Mouse (Mus musculus) hindbrain, embryonic 12.5 days (tissue): ENCODE measurements around the gene Gm42715. TPM values are rescaled to one million over a fixed set of nuclear protein-coding genes. Genes with fewer than 3 reads are reported as not detected.
"Not testable (repeated sequence)": the region's sequence is repeated elsewhere in the genome, so short reads cannot be mapped to it uniquely, and the experiment has no call there.

Experiments
- ATAC-seq: fragments of 200-750 bp; cut with Nextera tagmentation; 2 replicates; pipeline ENCODE4 v1.8.0; 2017; ENCODE audit warnings: moderate TSS enrichment; ENCODE audit not compliant: low FRiP score
- H3K27ac ChIP-seq: fragments of 300-500 bp; sonication (generic); 2 replicates; pipeline ENCODE4 v1.5.1; 2016; ENCODE audit warnings: mild to moderate bottlenecking
- H3K27me3 ChIP-seq: fragments of 300-500 bp; sonication (generic); 2 replicates; pipeline ENCODE4 v1.6.1; 2016; ENCODE audit warnings: mild to moderate bottlenecking
- H3K36me3 ChIP-seq: fragments of 300-500 bp; sonication (generic); 2 replicates; pipeline ENCODE4 v1.6.1; 2016; ENCODE audit warnings: mild to moderate bottlenecking
- H3K4me1 ChIP-seq: fragments of 300-500 bp; sonication (generic); 2 replicates; pipeline ENCODE4 v1.6.1; 2016
- H3K4me2 ChIP-seq: fragments of 300-500 bp; sonication (generic); replicated peaks from 2 replicates; pipeline ENCODE4 v1.6.1; 2016; ENCODE audit warnings: mild to moderate bottlenecking
- H3K4me3 ChIP-seq: fragments of 300-500 bp; sonication (generic); 2 replicates; pipeline ENCODE4 v1.5.1; 2016; ENCODE audit warnings: mild to moderate bottlenecking
- H3K9ac ChIP-seq: fragments of 300-500 bp; sonication (generic); 2 replicates; pipeline ENCODE4 v1.6.1; 2016; ENCODE audit warnings: mild to moderate bottlenecking, moderate library complexity
- H3K9me3 ChIP-seq: fragments of 300-500 bp; sonication (generic); replicated peaks from 2 replicates; pipeline ENCODE4 v1.6.1; 2016; ENCODE audit warnings: mild to moderate bottlenecking
- WGBS: fragments of 180-500 bp; shearing (Covaris S2); methylation state at CpG from one replicate; pipeline ENCODE4 v1.1.7; 2016; 5-methylcytosine and 5-hydroxymethylcytosine counted together
- polyA plus RNA-seq: library from polyadenylated mRNA; unstranded; fragments of >200 nt; fragmentation: Nextera tagmentation; extraction: Ambion mirVana; gene quantifications from 2 replicates; pipeline ENCODE4 v1.2.1, GENCODE M21; 2016

Gm42715 gene
- polyA plus RNA-seq, 1 experiment from 2014 or later = 16.9 TPM

DNA sequence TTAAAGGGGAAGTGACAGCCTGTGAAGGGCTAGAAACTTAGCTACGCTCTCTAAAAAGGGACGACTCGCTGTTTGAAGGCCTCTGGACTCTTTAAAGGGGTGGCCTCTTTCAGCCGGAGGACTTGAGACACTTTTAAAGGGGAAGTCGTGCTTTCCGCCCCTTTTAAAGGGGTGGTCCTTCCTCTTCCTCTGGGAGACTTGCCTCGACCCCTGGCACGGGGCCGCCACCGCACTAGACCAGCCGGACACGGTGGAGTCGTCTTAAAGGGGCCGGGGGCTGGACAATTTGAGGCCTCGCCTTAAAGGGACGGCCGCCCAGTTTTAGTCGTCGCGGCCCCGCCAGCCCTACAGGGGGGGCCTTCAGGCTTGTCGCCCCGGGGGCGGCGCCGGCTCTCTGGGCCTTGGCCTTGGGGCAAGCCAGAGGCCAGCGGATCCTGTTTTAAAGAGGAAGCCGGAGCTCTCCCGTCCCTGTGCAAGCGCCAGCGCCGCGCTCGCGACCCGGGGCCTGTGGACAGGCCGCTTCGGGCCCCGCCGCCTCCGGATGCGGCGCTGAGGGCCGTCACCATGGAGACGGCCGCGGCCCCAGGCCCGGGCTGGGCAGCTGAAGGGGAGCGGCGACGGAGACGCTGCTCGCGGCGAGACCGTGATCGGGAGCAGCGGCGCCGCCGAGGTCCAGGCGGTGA is 40.6 kb upstream of the Gm42715 start, which contains the start of gene Fbrs:
Gene Fbrs (plus strand): TSS at position 565 of the 683 bp plus-strand sequence.
- peak; percentile 82 for ATAC-seq
- WGBS = under 1% methylated on average over 61 of the region's 62 CpGs

DNA sequence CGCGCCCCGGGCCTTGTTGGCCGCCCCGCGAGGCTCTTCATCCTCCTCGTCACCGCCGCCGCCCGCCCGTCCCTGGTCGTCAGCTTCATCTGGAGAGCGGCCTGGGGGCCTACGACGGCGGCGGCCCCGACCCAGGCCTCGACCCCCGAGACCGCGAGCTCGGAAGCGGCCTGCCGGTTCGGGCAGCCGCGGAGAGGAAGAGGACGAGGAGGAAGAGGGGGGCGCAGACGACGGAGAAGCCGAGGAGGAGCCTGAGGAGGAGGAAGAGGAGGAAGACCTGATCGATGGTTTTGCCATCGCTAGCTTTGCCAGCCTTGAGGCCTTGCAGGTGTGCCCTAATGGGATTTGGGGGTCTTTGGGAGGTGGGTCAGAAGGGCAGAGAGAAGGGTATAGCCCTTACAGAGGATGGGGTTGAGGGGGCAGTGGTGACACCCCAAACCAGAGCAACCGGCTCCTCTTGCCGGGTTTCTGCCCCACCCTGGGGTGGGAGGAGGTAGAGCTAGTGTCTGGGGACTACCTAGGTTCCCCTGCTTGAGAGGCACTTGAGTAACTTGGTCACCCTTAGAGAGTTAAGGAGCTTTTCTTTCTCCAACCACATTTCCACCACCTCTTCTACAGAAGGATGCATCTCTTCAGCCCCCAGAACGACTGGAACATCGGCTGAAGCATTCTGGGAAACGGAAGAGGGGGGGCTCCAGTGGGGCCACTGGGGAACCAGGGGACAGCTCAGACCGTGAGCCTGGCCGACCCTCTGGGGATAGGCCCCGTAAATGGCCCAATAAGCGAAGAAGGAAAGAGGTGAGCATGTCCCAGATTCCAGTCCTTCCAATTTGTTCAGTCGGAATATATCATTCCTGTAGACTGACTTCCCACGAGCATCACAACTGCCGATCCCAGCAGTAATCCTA is 39.8 kb upstream of the Gm42715 start:
- WGBS = 5% methylated on average over 45 of the region's 48 CpGs
- no peaks in the 10 kb centered on the region for H3K9me3 ChIP-seq
- H3K9ac ChIP-seq = peak overlapping the region; percentile 99

More for the DNA sequence above, 40.6 kb upstream of the Gm42715 start, which contains the start of gene Fbrs:
- peak within 1 kb of the TSS; percentile 99 for H3K4me3 ChIP-seq
- peak within 1 kb of the TSS; percentile 100 for H3K4me2 ChIP-seq
- peak within 1 kb of the TSS; percentile 99 for H3K9ac ChIP-seq
- H3K4me1 ChIP-seq = peaks cover 28% of the 10 kb centered on the region
- peak within 1 kb of the TSS; percentile 97 for H3K27ac ChIP-seq
- no peaks in the 10 kb centered on the region for H3K27me3 ChIP-seq
- no peaks in the 10 kb centered on the region for H3K9me3 ChIP-seq
- H3K36me3 ChIP-seq = peaks cover 58% of the 10 kb centered on the region

DNA sequence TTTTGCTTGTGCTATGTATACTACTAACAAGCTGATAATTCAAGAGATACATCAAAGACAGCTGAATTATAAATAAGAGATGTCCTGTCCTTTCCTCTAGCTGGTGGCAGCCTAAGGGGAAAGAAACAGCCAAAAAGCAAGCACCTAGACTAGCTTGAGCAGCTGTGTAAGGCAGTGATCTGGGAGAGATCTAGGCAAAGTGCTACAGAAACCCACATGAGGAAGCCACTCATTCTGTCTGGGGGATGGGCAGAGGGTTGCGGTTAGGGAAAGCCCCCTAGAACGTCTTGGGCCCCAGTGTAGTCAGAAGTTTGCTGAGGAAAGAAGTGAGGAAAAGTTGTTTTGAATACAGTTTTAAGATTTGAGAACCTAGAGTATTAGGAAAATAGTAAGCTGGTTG is 39.1 kb upstream of the Gm42715 start:
- no peaks in the 10 kb centered on the region for H3K9me3 ChIP-seq
- ATAC-seq = no peak
- no peak overlapping the region for H3K27ac ChIP-seq
- peaks cover 58% of the 10 kb centered on the region for H3K36me3 ChIP-seq
- H3K4me1 ChIP-seq = peaks cover 28% of the 10 kb centered on the region
- WGBS = 70% methylated on average over 2 of the region's 2 CpGs
- H3K4me2 ChIP-seq = peak overlapping the region; percentile 100
- H3K4me3 ChIP-seq = peak overlapping the region; percentile 99
- no peaks in the 10 kb centered on the region for H3K27me3 ChIP-seq
- H3K9ac ChIP-seq = peak overlapping the region; percentile 99

More for the DNA sequence above, 39.8 kb upstream of the Gm42715 start:
- Histone ChIP-seq H3K36me3 (peaks cover 58% of the 10 kb centered on the region), H3K4me2 (peak overlapping the region; percentile 100), H3K27ac (peak overlapping the region; percentile 97), H3K27me3 (no peaks in the 10 kb centered on the region), H3K4me1 (peaks cover 28% of the 10 kb centered on the region), H3K4me3 (peak overlapping the region; percentile 99)
- ATAC-seq = no peak

DNA sequence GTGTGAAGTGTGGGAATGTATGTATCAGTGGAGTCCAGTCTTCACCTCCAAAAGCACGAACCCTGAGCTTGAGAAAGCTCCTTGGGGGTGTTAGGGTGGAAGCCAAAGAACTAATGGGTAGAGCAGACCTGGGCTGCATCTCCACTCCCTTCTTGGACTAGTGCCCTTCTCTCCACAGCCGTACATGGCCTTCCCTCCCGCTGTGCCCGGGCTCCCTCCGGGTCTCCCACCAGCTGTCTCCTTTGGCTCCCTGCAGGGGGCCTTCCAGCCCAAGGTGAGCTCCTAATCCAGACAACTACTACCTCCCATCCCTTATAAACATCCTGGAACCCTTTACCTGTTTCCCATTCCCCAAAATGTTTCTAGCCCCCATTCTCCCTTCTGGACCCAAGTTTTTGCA is 34.0 kb upstream of the Gm42715 start:
- ATAC-seq = no peak
- Histone ChIP-seq H3K9me3 (no peaks in the 10 kb centered on the region), H3K9ac (no peak overlapping the region), H3K4me1 (peaks cover 10% of the 10 kb centered on the region), H3K4me3 (no peak overlapping the region), H3K36me3 (peaks cover 89% of the 10 kb centered on the region), H3K27me3 (no peaks in the 10 kb centered on the region), H3K27ac (no peak overlapping the region), H3K4me2 (no peak overlapping the region)
- 82% methylated on average over 5 of the region's 5 CpGs for WGBS

DNA sequence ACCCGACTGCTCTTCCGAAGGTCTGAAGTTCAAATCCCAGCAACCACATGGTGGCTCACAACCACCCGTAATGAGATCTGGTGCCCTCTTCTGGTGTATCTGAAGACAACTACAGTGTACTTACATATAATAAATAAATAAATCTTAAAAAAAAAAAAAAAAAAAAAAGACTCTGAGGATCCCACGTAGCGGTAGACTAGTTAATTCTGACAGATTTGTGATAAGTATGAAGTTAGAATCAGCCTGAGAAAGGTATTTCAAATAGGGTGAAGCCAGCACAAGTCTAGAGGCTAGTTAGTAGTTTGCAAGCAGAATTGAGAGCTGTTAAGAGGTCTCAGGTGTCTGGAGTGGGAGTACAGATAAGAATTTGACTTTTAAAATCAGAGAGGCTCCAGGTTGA is 31.0 kb upstream of the Gm42715 start:
- H3K9ac ChIP-seq, H3K4me2 ChIP-seq, H3K4me3 ChIP-seq, H3K4me1 ChIP-seq, H3K9me3 ChIP-seq, ATAC-seq, H3K27ac ChIP-seq, H3K27me3 ChIP-seq: not testable (repeated sequence)
- peaks cover 87% of the 10 kb centered on the region for H3K36me3 ChIP-seq
- WGBS = 87% methylated on average over 4 of the region's 5 CpGs

DNA sequence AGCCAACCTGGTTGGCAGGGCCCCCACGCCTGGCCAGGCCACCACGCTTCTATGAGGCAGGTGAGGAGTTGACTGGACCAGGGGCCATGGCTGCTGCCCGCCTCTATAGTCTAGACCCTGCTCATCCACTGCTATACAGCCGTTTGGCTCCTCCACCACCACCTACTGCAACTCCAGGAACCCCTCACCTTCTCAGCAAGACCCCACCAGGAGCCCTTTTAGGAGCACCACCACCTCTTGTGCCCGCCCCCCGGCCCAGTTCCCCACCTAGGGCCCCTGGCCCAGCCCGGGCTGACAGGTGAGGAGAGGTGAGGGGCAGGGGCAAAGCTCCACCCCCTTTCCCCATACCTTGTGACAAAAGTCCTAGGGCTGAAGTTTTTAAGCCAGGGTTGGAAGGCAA is 29.4 kb upstream of the Gm42715 start:
- no peaks in the 10 kb centered on the region for H3K4me1 ChIP-seq
- no peak overlapping the region for H3K9ac ChIP-seq
- ATAC-seq = no peak
- no peak overlapping the region for H3K4me3 ChIP-seq
- WGBS = 88% methylated on average over 7 of the region's 7 CpGs
- peaks cover 73% of the 10 kb centered on the region for H3K36me3 ChIP-seq
- H3K4me2 ChIP-seq = no peak overlapping the region
- no peak overlapping the region for H3K27ac ChIP-seq
- no peaks in the 10 kb centered on the region for H3K27me3 ChIP-seq
- no peaks in the 10 kb centered on the region for H3K9me3 ChIP-seq

DNA sequence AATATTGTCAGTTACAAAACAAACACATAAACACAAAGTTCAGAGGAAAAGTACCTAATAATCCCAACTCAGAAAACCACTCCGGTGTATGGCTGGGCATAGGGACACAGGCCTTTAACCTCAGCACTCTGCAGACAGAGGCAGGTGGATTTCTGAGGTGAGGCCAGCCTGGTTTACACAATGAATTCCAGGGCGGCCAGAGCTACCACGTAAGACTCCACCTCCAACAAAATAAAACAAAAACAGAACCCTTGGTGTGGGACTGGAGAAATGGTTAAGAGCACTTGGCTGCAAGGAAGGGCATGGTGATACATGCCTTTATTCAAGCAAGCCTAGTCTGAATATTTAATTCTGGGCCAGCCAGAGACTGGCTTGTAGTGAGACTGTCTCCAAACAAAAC is 27.5 kb upstream of the Gm42715 start:
- Histone ChIP-seq H3K4me2 (no peak overlapping the region), H3K4me1 (no peaks in the 10 kb centered on the region), H3K9ac (no peak overlapping the region), H3K27me3 (no peaks in the 10 kb centered on the region), H3K4me3 (no peak overlapping the region), H3K36me3 (peaks cover 56% of the 10 kb centered on the region), H3K27ac (no peak overlapping the region), H3K9me3 (no peaks in the 10 kb centered on the region)
- ATAC-seq = no peak
- 94% methylated on average over 3 of the region's 3 CpGs for WGBS

DNA sequence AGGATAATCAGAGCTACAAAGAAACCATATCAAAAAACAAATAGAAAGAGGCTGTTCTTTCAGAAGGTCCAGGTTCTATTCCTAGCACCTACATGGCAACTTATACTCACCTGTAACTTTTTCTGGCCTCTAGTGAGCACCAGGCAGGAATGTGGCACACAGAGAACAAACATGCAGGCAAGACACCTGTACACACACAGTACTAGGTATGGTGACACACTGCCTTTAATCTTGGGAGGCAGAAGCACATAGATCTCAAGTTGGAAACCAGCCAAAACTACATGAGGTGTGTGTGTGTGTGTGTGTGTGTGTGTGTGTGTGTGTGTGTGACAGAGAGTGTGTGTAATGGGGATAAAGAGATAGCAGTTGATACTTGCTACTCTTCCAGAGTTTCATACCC is 24.7 kb upstream of the Gm42715 start:
- no peak overlapping the region for H3K27ac ChIP-seq
- no peak overlapping the region for H3K4me2 ChIP-seq
- H3K4me3 ChIP-seq = no peak overlapping the region
- H3K27me3 ChIP-seq = no peaks in the 10 kb centered on the region
- no peak overlapping the region for H3K9ac ChIP-seq
- no peak for ATAC-seq
- H3K36me3 ChIP-seq = peaks cover 30% of the 10 kb centered on the region
- H3K9me3 ChIP-seq = no peaks in the 10 kb centered on the region
- H3K4me1 ChIP-seq = no peaks in the 10 kb centered on the region

DNA sequence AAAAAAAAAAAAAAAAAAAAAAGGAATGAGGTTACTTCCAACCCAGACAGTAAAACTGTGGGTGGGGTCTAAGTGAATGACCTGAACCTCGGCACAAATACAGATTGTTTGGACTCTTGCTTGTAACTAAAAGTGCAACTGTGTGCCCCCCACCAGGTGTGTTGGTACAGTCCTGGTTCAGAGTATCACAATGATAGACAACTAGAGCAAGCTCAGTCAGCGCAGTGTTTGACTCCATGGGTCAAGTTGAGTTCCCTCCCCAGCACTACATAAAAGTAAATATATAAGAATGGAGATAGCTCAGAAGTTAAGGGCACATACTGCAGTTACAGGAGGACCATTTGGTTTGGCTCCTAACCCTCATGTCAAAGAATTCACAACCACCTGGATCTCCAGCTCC is 22.0 kb upstream of the Gm42715 start:
- H3K27ac ChIP-seq = no peak overlapping the region
- H3K4me3 ChIP-seq = no peak overlapping the region
- H3K36me3 ChIP-seq = peaks cover 3% of the 10 kb centered on the region
- 93% methylated on average over 2 of the region's 2 CpGs for WGBS
- no peaks in the 10 kb centered on the region for H3K27me3 ChIP-seq
- H3K9me3 ChIP-seq = no peaks in the 10 kb centered on the region
- ATAC-seq = no peak
- no peak overlapping the region for H3K9ac ChIP-seq
- no peak overlapping the region for H3K4me2 ChIP-seq
- H3K4me1 ChIP-seq = no peaks in the 10 kb centered on the region

DNA sequence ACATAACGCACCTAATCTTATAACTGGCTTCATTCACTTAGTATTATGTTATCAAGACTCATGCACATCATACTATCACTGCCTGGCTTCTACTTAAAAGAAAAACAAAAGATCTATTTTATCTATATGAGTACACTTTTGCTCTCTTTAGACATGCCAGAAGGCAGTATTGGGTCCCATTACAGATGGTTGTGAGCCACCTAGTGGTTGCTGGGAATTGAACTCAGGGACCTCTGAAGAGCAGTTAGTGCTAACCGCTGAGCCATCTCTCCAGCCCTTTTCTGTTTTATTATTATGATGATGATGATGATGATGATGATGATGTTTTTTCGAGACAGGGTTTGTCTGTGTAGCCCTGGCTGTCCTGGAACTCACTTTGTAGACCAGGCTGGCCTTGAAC is 21.0 kb upstream of the Gm42715 start:
- Histone ChIP-seq H3K4me1 (no peaks in the 10 kb centered on the region), H3K9me3 (no peaks in the 10 kb centered on the region), H3K27me3 (no peaks in the 10 kb centered on the region), H3K9ac (no peak overlapping the region), H3K4me2 (no peak overlapping the region), H3K4me3 (no peak overlapping the region), H3K27ac (no peak overlapping the region), H3K36me3 (no peaks in the 10 kb centered on the region)
- WGBS = 43% methylated on average over 3 of the region's 3 CpGs
- no peak for ATAC-seq

DNA sequence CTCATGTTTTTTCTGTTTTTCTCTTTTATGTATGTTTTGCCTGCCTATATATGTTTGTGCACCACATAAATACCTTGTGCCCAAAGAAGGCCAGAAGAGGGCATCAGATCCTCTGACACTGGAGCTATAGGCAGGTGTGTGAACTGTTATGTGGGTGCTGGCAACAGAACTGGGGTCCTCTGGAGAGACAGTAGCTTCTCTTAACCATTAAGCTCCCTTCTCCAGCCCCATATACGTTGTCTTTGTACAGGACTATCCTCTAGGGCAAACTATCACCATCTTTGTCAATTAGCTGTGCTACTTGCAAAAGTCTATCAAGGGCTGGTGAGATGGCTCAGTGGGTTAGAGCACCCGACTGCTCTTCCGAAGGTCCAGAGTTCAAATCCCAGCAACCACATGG is 11.1 kb upstream of the Gm42715 start:
- Histone ChIP-seq H3K4me1 (peaks cover 4% of the 10 kb centered on the region; the same call in 1 of the 2 replicates), H3K9me3 (no peaks in the 10 kb centered on the region), H3K9ac (no peak overlapping the region), H3K4me2 (no peak overlapping the region), H3K4me3 (no peak overlapping the region), H3K27ac (no peak overlapping the region), H3K27me3 (no peaks in the 10 kb centered on the region), H3K36me3 (no peaks in the 10 kb centered on the region)
- 90% methylated on average over 3 of the region's 3 CpGs for WGBS
- no peak for ATAC-seq

DNA sequence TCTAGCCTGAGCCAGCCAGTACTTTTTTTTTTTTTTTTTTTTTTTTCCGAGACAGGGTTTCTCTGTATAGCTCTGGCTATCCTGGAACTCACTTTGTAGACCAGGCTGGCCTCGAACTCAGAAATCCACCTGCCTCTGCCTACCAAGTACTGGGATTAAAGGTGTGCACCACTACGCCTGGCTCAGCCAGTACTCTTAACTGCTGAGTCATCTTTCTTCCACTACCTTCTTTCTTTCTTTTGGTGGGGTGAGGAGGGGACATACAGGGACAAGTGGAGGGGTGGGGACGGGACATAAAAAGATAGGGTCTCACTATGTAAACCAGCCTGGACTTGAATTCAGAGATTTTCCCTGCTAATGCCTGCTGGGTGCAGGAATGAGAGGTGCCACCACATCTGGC is 9.6 kb upstream of the Gm42715 start:
- H3K36me3 ChIP-seq, ATAC-seq, H3K9me3 ChIP-seq, H3K4me3 ChIP-seq, H3K4me2 ChIP-seq, H3K27me3 ChIP-seq, H3K9ac ChIP-seq, H3K27ac ChIP-seq: not testable (repeated sequence)
- H3K4me1 ChIP-seq = peaks cover 13% of the 10 kb centered on the region
- WGBS = 80% methylated on average over 4 of the region's 4 CpGs
